Mouse (Mus musculus) lung, embryonic 14.5 days (tissue): ENCODE measurements at regions not wholly inside any gene's neighbourhood (a gene's known extent, or its start where the extent isn't known, plus 50 kb on each side); places are given as distances from the start of the nearest gene placed in this dataset.

ENCODE experiments used
- ATAC-seq: fragments of 200-750 bp; cut with Nextera tagmentation; 2 replicates; pipeline ENCODE4 v1.8.0; 2017; ENCODE audit warnings: mild to moderate bottlenecking, moderate TSS enrichment, moderate library complexity; ENCODE audit not compliant: insufficient read depth
- DNase-seq: peaks from one replicate; pipeline ENCODE4 v3.0.0-alpha.2; 2015
- H3K27ac ChIP-seq: fragments of 300-500 bp; sonication (generic); 2 replicates; pipeline ENCODE4 v1.5.1; 2014; ENCODE audit warnings: low read depth, mild to moderate bottlenecking, moderate library complexity
- H3K27me3 ChIP-seq: fragments of 300-500 bp; sonication (generic); 2 replicates; pipeline ENCODE4 v1.6.1; 2014; ENCODE audit warnings: low read length, control low read depth; ENCODE audit not compliant: insufficient read depth
- H3K36me3 ChIP-seq: fragments of 300-500 bp; sonication (generic); 2 replicates; pipeline ENCODE4 v1.6.1; 2014; ENCODE audit warnings: control low read depth; ENCODE audit not compliant: insufficient read depth
- H3K4me1 ChIP-seq: fragments of 300-500 bp; sonication (generic); 2 replicates; pipeline ENCODE4 v1.6.1; 2014; ENCODE audit warnings: antibody characterized with exemption, control low read depth; ENCODE audit not compliant: insufficient read depth
- H3K4me2 ChIP-seq: fragments of 300-500 bp; sonication (generic); 2 replicates; pipeline ENCODE4 v1.6.1; 2014; ENCODE audit warnings: mild to moderate bottlenecking
- H3K4me3 ChIP-seq: fragments of 300-500 bp; sonication (generic); 2 replicates; pipeline ENCODE4 v1.5.1; 2014; ENCODE audit warnings: low read depth, low read length
- H3K9ac ChIP-seq: fragments of 300-500 bp; sonication (generic); 2 replicates; pipeline ENCODE4 v1.6.1; 2014
- H3K9me3 ChIP-seq: fragments of 300-500 bp; sonication (generic); 2 replicates; pipeline ENCODE4 v1.6.1; 2016; ENCODE audit warnings: low read depth, low read length, control low read depth
- CTCF ChIP-seq: IDR thresholded peaks from 2 replicates; pipeline ENCODE4 v1.5.1; 2016; ENCODE audit warnings: antibody characterized with exemption, low read depth
- WGBS: fragments of 180-500 bp; shearing (Covaris S2); extraction: QIAGEN DNeasy Blood & Tissue Kit; methylation state at CpG from one replicate; pipeline ENCODE4 v1.1.7; 2014; 5-methylcytosine and 5-hydroxymethylcytosine counted together

DNA sequence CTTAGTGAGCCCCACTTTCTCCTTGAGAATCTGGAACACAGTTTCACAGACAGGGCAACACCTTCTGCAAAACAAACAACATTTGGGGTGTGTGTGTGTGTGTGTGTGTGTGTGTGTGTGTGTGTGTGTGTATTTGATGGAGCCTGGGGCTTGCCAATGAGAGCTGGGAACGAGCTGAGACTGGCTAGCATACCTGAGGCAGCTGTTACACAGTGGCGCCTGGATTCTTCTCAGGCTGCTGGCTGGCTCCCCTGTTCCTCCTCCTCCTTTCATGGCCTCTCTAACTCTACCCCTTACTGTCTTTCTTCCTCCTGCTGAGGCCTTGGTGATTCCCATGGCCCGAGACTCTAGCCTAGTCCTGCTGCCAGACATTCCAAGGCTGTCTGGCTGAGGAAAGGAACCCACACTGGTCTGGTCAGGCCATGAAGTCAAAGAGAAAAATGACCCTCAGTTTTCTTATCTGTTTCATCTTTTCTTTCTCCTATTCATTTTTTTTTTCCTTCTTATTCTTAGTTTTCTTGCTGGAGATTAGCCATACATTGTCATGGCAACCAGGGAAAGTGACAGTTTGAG, 79.6 kb upstream of the Sem1 start:
- Histone ChIP-seq H3K4me3 (no peak overlapping the region), H3K9ac (no peak overlapping the region), H3K36me3 (no peaks in the 10 kb centered on the region), H3K4me1 (no peaks in the 10 kb centered on the region), H3K27me3 (no peaks in the 10 kb centered on the region), H3K4me2 (no peak overlapping the region), H3K27ac (no peak overlapping the region), H3K9me3 (no peaks in the 10 kb centered on the region)
- no peak for TF ChIP-seq CTCF
- ATAC-seq (no peak), DNase-seq (no peak)
- 32% methylated on average over 3 of the region's 3 CpGs for WGBS

DNA sequence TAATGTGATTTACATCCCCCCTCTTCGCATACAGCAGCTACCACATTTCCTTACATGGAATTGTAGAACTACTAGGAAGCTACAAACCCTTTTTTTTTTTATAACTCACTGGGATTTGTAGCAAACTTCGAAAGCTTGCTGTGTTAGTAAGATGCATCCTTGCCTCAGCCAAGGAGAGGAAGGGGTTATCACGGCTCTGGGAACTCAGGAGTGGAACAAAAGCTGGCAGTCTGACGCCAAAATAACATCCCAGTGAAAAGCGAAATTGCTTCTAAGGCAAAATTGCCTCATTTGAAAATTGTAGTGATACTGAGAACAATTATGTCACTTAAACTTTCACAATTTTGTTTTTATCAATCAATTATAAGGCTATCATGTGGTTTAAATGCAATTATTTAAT, 81.6 kb upstream of the Sem1 start:
- Histone ChIP-seq H3K36me3 (no peaks in the 10 kb centered on the region), H3K27me3 (no peaks in the 10 kb centered on the region), H3K4me1 (no peaks in the 10 kb centered on the region), H3K4me3 (no peak overlapping the region), H3K9ac (no peak overlapping the region), H3K9me3 (no peaks in the 10 kb centered on the region), H3K27ac (no peak overlapping the region), H3K4me2 (no peak overlapping the region)
- ATAC-seq (no peak), DNase-seq (no peak)
- 55% methylated on average over 5 of the region's 5 CpGs for WGBS
- no peak for TF ChIP-seq CTCF

DNA sequence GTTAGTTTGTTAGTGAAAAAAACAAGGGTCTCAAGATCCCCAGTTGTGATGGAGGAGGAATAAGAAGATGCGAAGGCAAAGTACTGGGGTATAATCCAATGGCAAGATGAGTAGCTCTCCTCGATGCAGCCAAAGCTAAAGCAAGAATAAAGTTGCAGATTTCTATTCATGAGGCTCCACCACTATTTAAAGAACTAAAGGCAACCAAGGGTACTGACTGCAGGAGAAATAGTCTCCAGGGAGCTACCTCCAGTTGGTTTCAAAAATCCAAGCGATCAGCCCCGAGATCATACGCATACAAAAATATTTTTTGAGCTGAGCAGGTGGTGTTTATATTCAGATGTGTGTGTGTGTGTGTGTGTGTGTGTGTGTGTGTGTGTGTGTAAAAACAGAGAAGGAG, 88.3 kb upstream of the Sem1 start:
- Histone ChIP-seq H3K27me3 (no peaks in the 10 kb centered on the region), H3K27ac (no peak overlapping the region), H3K4me3 (no peak overlapping the region), H3K9ac (no peak overlapping the region), H3K9me3 (no peaks in the 10 kb centered on the region), H3K36me3 (no peaks in the 10 kb centered on the region), H3K4me1 (no peaks in the 10 kb centered on the region), H3K4me2 (no peak overlapping the region)
- no peak for ATAC-seq
- DNase-seq: no peak
- 84% methylated on average over 5 of the region's 5 CpGs for WGBS
- no peak for TF ChIP-seq CTCF

DNA sequence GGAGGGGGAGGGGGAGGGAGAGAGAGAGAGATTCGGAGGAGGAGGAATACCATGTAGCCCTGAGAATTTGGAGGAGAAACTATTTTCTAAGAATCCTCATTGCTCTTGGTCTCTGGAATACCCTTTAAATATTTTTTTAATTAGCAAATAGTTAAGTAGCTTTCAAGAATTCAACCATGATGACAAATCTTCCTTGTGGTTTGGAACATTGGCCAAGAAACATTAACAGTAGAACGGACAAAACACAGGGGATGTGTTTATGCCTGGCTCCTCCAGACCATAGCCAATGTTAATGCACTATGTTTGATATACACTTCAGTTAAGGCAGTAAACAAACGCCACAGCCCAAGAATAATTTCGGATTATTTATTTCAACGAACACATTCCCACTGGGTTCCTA, 110.8 kb upstream of the Sem1 start:
- TF ChIP-seq CTCF: no peak
- ATAC-seq (no peak), DNase-seq (no peak)
- Histone ChIP-seq H3K4me2 (no peak overlapping the region), H3K4me1 (no peaks in the 10 kb centered on the region), H3K36me3 (no peaks in the 10 kb centered on the region), H3K9me3 (no peaks in the 10 kb centered on the region), H3K27me3 (no peaks in the 10 kb centered on the region), H3K4me3 (no peak overlapping the region), H3K9ac (no peak overlapping the region), H3K27ac (no peak overlapping the region)
- WGBS: 63% methylated on average over 5 of the region's 5 CpGs

DNA sequence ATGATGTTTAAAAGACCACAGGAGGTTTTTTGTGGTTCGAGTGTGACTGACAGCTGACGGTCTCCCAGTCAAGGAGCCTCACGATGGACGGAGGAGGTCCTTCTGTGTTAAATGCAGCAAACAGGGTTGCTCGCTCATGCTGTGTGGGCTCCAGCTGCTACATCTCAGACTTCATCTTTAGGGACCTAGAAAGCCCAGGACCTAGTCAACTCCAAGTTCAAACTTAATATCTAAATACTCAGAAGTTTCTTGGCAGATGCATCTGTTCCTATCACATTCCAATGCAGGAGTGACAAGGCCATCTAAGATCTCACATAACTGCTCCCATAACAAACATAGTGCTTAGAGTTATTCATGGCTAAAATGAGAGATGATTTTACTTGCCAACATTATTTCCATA, 111.7 kb upstream of the Sem1 start:
- peak; percentile 76; the same call in 1 of the 2 replicates for ATAC-seq

DNA sequence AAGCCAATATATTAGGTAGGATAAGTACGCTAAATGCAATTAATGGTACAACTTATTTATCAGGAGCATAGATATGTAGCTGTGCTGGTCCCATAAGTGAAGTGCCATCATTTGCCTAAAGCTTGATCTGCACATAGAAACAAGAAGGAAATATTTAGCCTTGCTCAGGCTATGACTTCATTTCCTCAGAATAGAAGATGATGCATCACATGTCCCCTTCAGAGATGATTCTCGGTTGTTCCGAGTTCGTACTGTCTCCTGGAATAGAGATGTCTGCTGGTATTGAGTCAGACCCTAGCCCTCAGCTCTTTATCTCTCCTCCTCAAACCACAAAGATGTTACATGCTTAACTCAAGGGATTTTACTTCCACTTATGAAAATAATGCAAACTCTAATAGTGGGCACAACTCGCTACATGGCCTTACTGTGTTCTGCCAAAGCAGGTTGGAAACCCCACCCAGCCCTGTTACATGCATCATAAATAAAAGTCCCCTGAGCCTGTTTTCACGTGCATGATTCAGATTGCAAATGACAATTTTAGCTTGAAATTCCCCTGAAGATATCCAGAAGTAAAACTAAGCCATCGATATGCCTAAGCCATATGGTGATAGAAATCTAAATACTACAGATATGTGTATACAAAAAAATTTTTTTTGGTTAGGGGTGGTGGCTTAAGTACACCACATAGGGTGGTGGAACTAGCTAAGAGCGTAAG, 113.8 kb upstream of the Sem1 start:
- TF ChIP-seq CTCF: no peak
- WGBS: 81% methylated on average over 8 of the region's 8 CpGs
- no peak for ATAC-seq

More for the DNA sequence above, 111.7 kb upstream of the Sem1 start:
- 34% methylated on average over 5 of the region's 5 CpGs for WGBS
- Histone ChIP-seq H3K27me3 (no peaks in the 10 kb centered on the region), H3K4me3 (no peak overlapping the region), H3K36me3 (no peaks in the 10 kb centered on the region), H3K27ac (no peak overlapping the region), H3K9ac (no peak overlapping the region), H3K9me3 (no peaks in the 10 kb centered on the region), H3K4me1 (no peaks in the 10 kb centered on the region), H3K4me2 (no peak overlapping the region)
- peak; percentile 62 for DNase-seq
- TF ChIP-seq CTCF: no peak

DNA sequence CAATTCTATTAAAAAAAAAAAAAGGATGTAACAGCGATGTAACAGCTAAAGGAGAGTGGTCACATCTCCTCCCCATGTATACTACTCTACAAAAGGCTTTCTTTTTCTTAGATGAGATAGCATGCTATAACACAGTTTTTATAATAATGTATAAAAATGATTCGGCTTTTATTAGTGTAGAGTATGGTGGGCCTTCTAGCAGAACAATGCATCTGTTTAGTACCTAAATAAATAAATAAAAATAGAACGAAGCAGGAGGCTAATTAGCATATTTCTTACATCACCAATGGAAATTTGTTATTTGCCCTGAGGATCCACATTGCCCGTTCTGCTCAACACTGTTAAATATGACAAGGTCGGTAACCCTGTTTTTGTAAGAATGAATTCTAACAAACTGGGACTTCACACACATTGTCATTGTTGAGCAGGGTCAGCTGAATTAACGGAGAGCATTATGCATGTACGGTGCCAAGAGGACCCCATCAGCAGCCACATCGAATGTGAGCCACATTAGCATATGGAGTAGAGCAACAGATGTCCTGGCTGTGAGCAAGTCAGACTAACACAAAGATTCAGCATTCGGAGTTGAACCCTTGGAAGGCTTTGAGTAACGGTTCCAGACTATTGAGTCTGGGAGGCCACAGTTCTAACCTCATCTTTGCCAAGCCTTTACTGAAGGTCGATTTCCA, 117.4 kb upstream of the Sem1 start:
- DNase-seq (no peak), ATAC-seq (no peak)
- 69% methylated on average over 11 of the region's 11 CpGs for WGBS
- H3K9me3 ChIP-seq: no peaks in the 10 kb centered on the region
- H3K36me3 ChIP-seq: no peaks in the 10 kb centered on the region
- no peak overlapping the region for H3K4me3 ChIP-seq
- no peak overlapping the region for H3K4me2 ChIP-seq
- no peaks in the 10 kb centered on the region for H3K27me3 ChIP-seq
- H3K9ac ChIP-seq: no peak overlapping the region
- no peak overlapping the region for H3K27ac ChIP-seq
- TF ChIP-seq CTCF: no peak
- no peaks in the 10 kb centered on the region for H3K4me1 ChIP-seq

More for the DNA sequence above, 113.8 kb upstream of the Sem1 start:
- Histone ChIP-seq H3K36me3 (no peaks in the 10 kb centered on the region), H3K4me3 (no peak overlapping the region), H3K4me1 (no peaks in the 10 kb centered on the region), H3K9me3 (no peaks in the 10 kb centered on the region), H3K27me3 (no peaks in the 10 kb centered on the region), H3K27ac (no peak overlapping the region), H3K9ac (no peak overlapping the region), H3K4me2 (no peak overlapping the region)
- DNase-seq: no peak
